Mouse (Mus musculus) mesoderm, embryonic 11.5 days (tissue): Measurements from ENCODE around the gene Fam131c.

ENCODE experiments used
- DNase-seq: peaks from one replicate; pipeline ENCODE4 v3.0.0-alpha.2; 2012; ENCODE audit warnings: low read depth, low spot score

Fam131c gene

GRCm38 (mm10) chr4:141359222-141359621 lies 8.8 kb upstream of the Fam131c start:
- no peak for DNase-seq

- peak; percentile 68 for DNase-seq
Measured at GRCm38 (mm10) chr4:141360846-141361245, 7.2 kb upstream of the Fam131c start.

- peak; percentile 81 for DNase-seq
Measured at GRCm38 (mm10) chr4:141362937-141363548, 5.0 kb upstream of the Fam131c start.

GRCm38 (mm10) chr4:141365126-141365525 lies 2.9 kb upstream of the Fam131c start:
- DNase-seq = no peak

- DNase-seq = no peak
Measured at GRCm38 (mm10) chr4:141365876-141366275, 2.1 kb upstream of the Fam131c start.

GRCm38 (mm10) chr4:141372426-141372825 lies 4.4 kb downstream of the Fam131c start:
- DNase-seq = no peak

- no peak for DNase-seq
Measured at GRCm38 (mm10) chr4:141379674-141380073, 11.7 kb downstream of the Fam131c start.

- no peak for DNase-seq
Measured at GRCm38 (mm10) chr4:141382406-141382805, 14.4 kb downstream of the Fam131c start.

- DNase-seq = peak; percentile 80
Measured at GRCm38 (mm10) chr4:141385275-141385674, 17.3 kb downstream of the Fam131c start.

GRCm38 (mm10) chr4:141386150-141386549 lies 18.1 kb downstream of the Fam131c start:
- DNase-seq = no peak

- peak; percentile 83 for DNase-seq
Measured at GRCm38 (mm10) chr4:141387093-141387784, 19.2 kb downstream of the Fam131c start.

GRCm38 (mm10) chr4:141387933-141388332 lies 19.9 kb downstream of the Fam131c start:
- no peak for DNase-seq

GRCm38 (mm10) chr4:141389366-141390150 lies 21.5 kb downstream of the Fam131c start:
- no peak for DNase-seq

- DNase-seq = no peak
Measured at GRCm38 (mm10) chr4:141391293-141391692, 23.3 kb downstream of the Fam131c start.

- no peak for DNase-seq
Measured at GRCm38 (mm10) chr4:141394751-141395150, 26.7 kb downstream of the Fam131c start.

- DNase-seq = no peak
Measured at GRCm38 (mm10) chr4:141397861-141398260, 29.8 kb downstream of the Fam131c start.

- DNase-seq = no peak
Measured at GRCm38 (mm10) chr4:141398545-141398944, 30.5 kb downstream of the Fam131c start, which contains the start of gene Clcnka. Gene Clcnka, minus strand, starts transcription at chr4:141398724.

GRCm38 (mm10) chr4:141400171-141400570 lies 32.2 kb downstream of the Fam131c start:
- no peak for DNase-seq

GRCm38 (mm10) chr4:141404518-141405313 lies 36.7 kb downstream of the Fam131c start:
- DNase-seq = peak; percentile 82

- DNase-seq = no peak
Measured at GRCm38 (mm10) chr4:141405314-141405622, 37.2 kb downstream of the Fam131c start.

- DNase-seq = peak; percentile 43
Measured at GRCm38 (mm10) chr4:141406516-141407299, 38.7 kb downstream of the Fam131c start.
